Mouse (Mus musculus): Measurements from ENCODE around the gene Plekhg4. TPM values are rescaled to one million over a fixed set of nuclear protein-coding genes. Genes with fewer than 3 reads are reported as not detected.

Gene Plekhg4
- total and polyA plus RNA-seq, 3 experiments, result 0.44 to 1.1 (median 0.54) TPM

DNA sequence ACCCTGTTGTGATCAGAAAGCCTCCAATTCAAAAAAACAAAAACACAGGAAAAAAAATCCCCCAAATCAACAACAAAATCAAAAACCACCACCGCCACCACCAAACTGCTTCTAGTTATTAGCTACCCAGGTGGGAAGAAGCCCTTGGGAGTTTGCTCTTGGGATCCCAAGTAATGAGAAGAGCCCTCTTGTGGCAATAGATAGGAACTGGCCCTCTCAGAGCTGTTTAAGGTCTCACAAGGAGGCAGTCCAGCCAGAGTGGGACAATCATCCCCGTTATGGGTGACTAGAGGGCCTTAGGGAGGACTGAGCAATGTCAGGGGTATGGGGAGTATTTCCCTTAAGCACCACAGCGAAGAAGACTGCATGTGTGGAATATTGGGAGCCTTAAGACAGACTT is 24.7 kb downstream of the Plekhg4 start:
- H3K9ac ChIP-seq (ENCODE audit: insufficient read depth, low read depth), result no peak overlapping the region
- in situ Hi-C loops (cut with MboI; ENCODE audit: low pct_ligation_motif_present, low pct_unique_long_range_greater_than_20kb, low sequenced_read_pairs) (no loop called here), dilution Hi-C loops (cut with MboI; ENCODE audit: extremely low pct_ligation_motif_present, extremely low pct_unique_long_range_greater_than_20kb, low sequenced_read_pairs) (no loop called here)
- peak; percentile 65 for DNase-seq (ENCODE audit: extremely low read depth)
- H3K4me2 ChIP-seq (ENCODE audit: insufficient read depth, low read depth, poor library complexity, severe bottlenecking), result no peak overlapping the region
- H3K4me3 ChIP-seq (replicated peaks in 1 of 3; ENCODE audit: low read depth in 2 of 3, low read length in 2 of 3, poor library complexity in 1 of 3), result no peak overlapping the region
- TF ChIP-seq HCFC1 (IDR thresholded peaks at IDR 0.05; ENCODE audit: low read depth, low read length) (no peak), KAT2A (IDR thresholded peaks at IDR 0.05; ENCODE audit: insufficient replicate concordance, low read length) (no peak), NRF1 (IDR thresholded peaks at IDR 0.05; ENCODE audit: low read depth, low read length) (no peak), CHD2 (IDR thresholded peaks at IDR 0.05; ENCODE audit: low read length) (no peak), JUN (IDR thresholded peaks at IDR 0.05; ENCODE audit: insufficient read depth, low read depth, low read length) (no peak), MAZ (IDR thresholded peaks at IDR 0.05; ENCODE audit: low read depth, low read length) (0 out of 2 replicates have a peak, but pooled peaks have one; percentile 18), SIN3A (IDR thresholded peaks at IDR 0.05; ENCODE audit: low read length) (no peak), MXI1 (IDR thresholded peaks at IDR 0.05; ENCODE audit: low read depth, low read length) (no peak), MAX (IDR thresholded peaks at IDR 0.05; ENCODE audit: low read length) (no peak), CHD1 (IDR thresholded peaks at IDR 0.05; ENCODE audit: low read depth, low read length) (no peak), ELF1 (IDR thresholded peaks at IDR 0.05; ENCODE audit: low read depth, low read length) (no peak), ZNF384 (IDR thresholded peaks at IDR 0.05; ENCODE audit: low read depth, low read length) (no peak), CTCF (conservative IDR thresholded peaks at IDR 0.05 in 1 of 2, IDR thresholded peaks at IDR 0.05 in 1 of 2; ENCODE audit: low read depth in 2 of 2, low read length in 2 of 2) (peak; percentile 77 to 81), EP300 (IDR thresholded peaks at IDR 0.05; ENCODE audit: low read length) (no peak), NELFE (IDR thresholded peaks at IDR 0.05; ENCODE audit: low read depth, low read length) (no peak), GABPA (IDR thresholded peaks at IDR 0.05; ENCODE audit: insufficient replicate concordance, low read depth, low read length) (no peak), UBTF (IDR thresholded peaks at IDR 0.05; ENCODE audit: low read depth, low read length) (no peak), ZC3H11A (IDR thresholded peaks at IDR 0.05; ENCODE audit: low read depth, low read length) (no peak), E2F4 (IDR thresholded peaks at IDR 0.05; ENCODE audit: insufficient replicate concordance, low read depth, low read length) (no peak), POLR2A (IDR thresholded peaks at IDR 0.05; ENCODE audit: low read depth, low read length) (no peak), IRF4 (IDR thresholded peaks at IDR 0.05; ENCODE audit: low read depth, low read length) (0 out of 2 replicates have a peak, but pooled peaks have one; percentile 20), USF1 (IDR thresholded peaks at IDR 0.05; ENCODE audit: low read depth, low read length) (no peak), TBP (conservative IDR thresholded peaks at IDR 0.05; ENCODE audit: low read depth, low read length) (no peak), PAX5 (IDR thresholded peaks at IDR 0.05; ENCODE audit: low read length) (no peak), MEF2A (IDR thresholded peaks at IDR 0.05; ENCODE audit: borderline replicate concordance, low read depth, low read length) (no peak), JUND (conservative IDR thresholded peaks at IDR 0.05; ENCODE audit: low read depth, low read length) (no peak), POLR2AphosphoS2 (IDR thresholded peaks at IDR 0.05; ENCODE audit: low read depth, low read length) (no peak), TCF12 (IDR thresholded peaks at IDR 0.05; ENCODE audit: low read depth, low read length) (no peak), SMC3 (IDR thresholded peaks at IDR 0.05; ENCODE audit: low read depth, low read length) (peak; percentile 84), MYC (IDR thresholded peaks at IDR 0.05; ENCODE audit: low read depth, low read length) (no peak), BHLHE40 (IDR thresholded peaks at IDR 0.05; ENCODE audit: low read depth, low read length) (no peak), RAD21 (IDR thresholded peaks at IDR 0.05; ENCODE audit: low read depth, low read length) (peak; percentile 57), ZMIZ1 (IDR thresholded peaks at IDR 0.05; ENCODE audit: low read depth, low read length) (no peak), RCOR1 (conservative IDR thresholded peaks at IDR 0.05; ENCODE audit: low read depth, low read length) (no peak), MAFK (IDR thresholded peaks at IDR 0.05; ENCODE audit: insufficient replicate concordance, low read length) (no peak), ETS1 (conservative IDR thresholded peaks at IDR 0.05; ENCODE audit: low read depth, low read length) (no peak), ZKSCAN1 (IDR thresholded peaks at IDR 0.05; ENCODE audit: borderline replicate concordance, low read depth, low read length) (no peak), USF2 (conservative IDR thresholded peaks at IDR 0.05; ENCODE audit: low read depth, low read length) (no peak)
- H3K36me3 ChIP-seq (replicated peaks in 1 of 2; ENCODE audit: control insufficient read depth in 1 of 2, insufficient read depth in 1 of 2, low read length in 1 of 2), result no peaks in the 10 kb centered on the region
- H3K27ac ChIP-seq (ENCODE audit: insufficient read depth, low read depth), result no peak overlapping the region
- H3K79me2 ChIP-seq (replicated peaks; ENCODE audit: control insufficient read depth, extremely low read depth, insufficient read depth, poor library complexity, severe bottlenecking), result no peaks in the 10 kb centered on the region
- H3K9me3 ChIP-seq (replicated peaks; ENCODE audit: low read length), result peaks cover 7% of the 10 kb centered on the region
- H3K27me3 ChIP-seq (replicated peaks), result no peaks in the 10 kb centered on the region
- peaks cover 19 to 44% of the 10 kb centered on the region in 2 experiments for H3K4me1 ChIP-seq (ENCODE audit: control insufficient read depth in 1 of 2, insufficient read depth in 2 of 2)

Data from CH12.LX (cell line).